Mouse (Mus musculus): Measurements from ENCODE around the gene Gm20441.

GRCm38 (mm10) chr10:75788277-75788676, 7.5 kb upstream of the Gm20441 start:
- TF ChIP-seq CTCF (IDR thresholded peaks at IDR 0.05; ENCODE audit: insufficient read depth, low read length) (no peak), POLR2A (IDR thresholded peaks at IDR 0.05; ENCODE audit: borderline replicate concordance, extremely low read depth, low read depth, low read length) (no peak)
